Mouse (Mus musculus): ENCODE measurements around the gene Lcorl. TPM values are rescaled to one million over a fixed set of nuclear protein-coding genes. Genes with fewer than 3 reads are reported as not detected.

Lcorl gene
- polyA plus RNA-seq, 1 experiment from 2014 or later = 45.0 TPM

- ATAC-seq (ENCODE audit: low FRiP score) (no peak), DNase-seq (ENCODE audit: low spot score) (no peak)
- Histone ChIP-seq H3K27ac (ENCODE audit: low read depth, low read length) (no peak overlapping the region), H3K4me3 (ENCODE audit: low read depth, low read length) (no peak overlapping the region), H3K27me3 (ENCODE audit: control insufficient read depth, insufficient read depth, low read length) (no peaks in the 10 kb centered on the region), H3K4me1 (replicated peaks; ENCODE audit: control insufficient read depth, insufficient read depth, low read length) (no peaks in the 10 kb centered on the region), H3K36me3 (ENCODE audit: control insufficient read depth, insufficient read depth, low read length) (no peaks in the 10 kb centered on the region; the same call in 1 of the 2 replicates), H3K4me2 (replicated peaks; ENCODE audit: low read depth, low read length) (no peak overlapping the region), H3K9ac (ENCODE audit: low read depth, low read length) (no peak overlapping the region), H3K9me3 (ENCODE audit: control insufficient read depth, low read length) (no peaks in the 10 kb centered on the region)
- 98% methylated on average over 3 of the region's 3 CpGs for WGBS
These were observed 171.2 kb downstream of the Lcorl start for GRCm38 (mm10) chr5:45686223-45686622.

GRCm38 (mm10) chr5:45685243-45685642, 172.2 kb downstream of the Lcorl start:
- DNase-seq (ENCODE audit: low spot score) = no peak
- Histone ChIP-seq H3K9me3 (ENCODE audit: control insufficient read depth, low read length) (no peaks in the 10 kb centered on the region), H3K4me1 (replicated peaks; ENCODE audit: control insufficient read depth, insufficient read depth, low read length) (no peaks in the 10 kb centered on the region), H3K27me3 (ENCODE audit: control insufficient read depth, insufficient read depth, low read length) (no peaks in the 10 kb centered on the region), H3K36me3 (ENCODE audit: control insufficient read depth, insufficient read depth, low read length) (no peaks in the 10 kb centered on the region; the same call in 1 of the 2 replicates), H3K27ac (ENCODE audit: low read depth, low read length) (no peak overlapping the region), H3K4me2 (replicated peaks; ENCODE audit: low read depth, low read length) (no peak overlapping the region), H3K4me3 (ENCODE audit: low read depth, low read length) (no peak overlapping the region), H3K9ac (ENCODE audit: low read depth, low read length) (no peak overlapping the region)
- no peak for ATAC-seq (ENCODE audit: low FRiP score)
- 100% methylated on average over 2 of the region's 2 CpGs for WGBS

GRCm38 (mm10) chr5:45683388-45683787, 174.0 kb downstream of the Lcorl start:
- ATAC-seq (ENCODE audit: low FRiP score) (no peak), DNase-seq (ENCODE audit: low spot score) (no peak)
- no peaks in the 10 kb centered on the region; the same call in 1 of the 2 replicates for H3K36me3 ChIP-seq (ENCODE audit: control insufficient read depth, insufficient read depth, low read length)
- H3K4me3 ChIP-seq (ENCODE audit: low read depth, low read length) = no peak overlapping the region
- WGBS = 90% methylated on average over 1 of the region's 1 CpGs
- no peak overlapping the region for H3K9ac ChIP-seq (ENCODE audit: low read depth, low read length)
- H3K27ac ChIP-seq (ENCODE audit: low read depth, low read length) = no peak overlapping the region
- H3K9me3 ChIP-seq (ENCODE audit: control insufficient read depth, low read length) = no peaks in the 10 kb centered on the region
- no peak overlapping the region for H3K4me2 ChIP-seq (replicated peaks; ENCODE audit: low read depth, low read length)
- H3K4me1 ChIP-seq (replicated peaks; ENCODE audit: control insufficient read depth, insufficient read depth, low read length) = no peaks in the 10 kb centered on the region
- no peaks in the 10 kb centered on the region for H3K27me3 ChIP-seq (ENCODE audit: control insufficient read depth, insufficient read depth, low read length)

- no peaks in the 10 kb centered on the region for H3K4me1 ChIP-seq (replicated peaks; ENCODE audit: control insufficient read depth, insufficient read depth, low read length)
- H3K27me3 ChIP-seq (ENCODE audit: control insufficient read depth, insufficient read depth, low read length) = no peaks in the 10 kb centered on the region
- H3K4me3 ChIP-seq (ENCODE audit: low read depth, low read length) = no peak overlapping the region
- DNase-seq (ENCODE audit: low spot score) (no peak), ATAC-seq (ENCODE audit: low FRiP score) (no peak)
- H3K27ac ChIP-seq (ENCODE audit: low read depth, low read length) = no peak overlapping the region
- H3K4me2 ChIP-seq (replicated peaks; ENCODE audit: low read depth, low read length) = no peak overlapping the region
- no peaks in the 10 kb centered on the region for H3K36me3 ChIP-seq (ENCODE audit: control insufficient read depth, insufficient read depth, low read length)
- H3K9me3 ChIP-seq (ENCODE audit: control insufficient read depth, low read length) = no peaks in the 10 kb centered on the region
- H3K9ac ChIP-seq (ENCODE audit: low read depth, low read length) = no peak overlapping the region
These were observed 177.5 kb downstream of the Lcorl start for GRCm38 (mm10) chr5:45679955-45680354.

GRCm38 (mm10) chr5:45677639-45678038, 179.8 kb downstream of the Lcorl start:
- Histone ChIP-seq H3K27me3 (ENCODE audit: control insufficient read depth, insufficient read depth, low read length) (no peaks in the 10 kb centered on the region), H3K9ac (ENCODE audit: low read depth, low read length) (no peak overlapping the region), H3K4me1 (replicated peaks; ENCODE audit: control insufficient read depth, insufficient read depth, low read length) (no peaks in the 10 kb centered on the region), H3K36me3 (ENCODE audit: control insufficient read depth, insufficient read depth, low read length) (no peaks in the 10 kb centered on the region), H3K4me2 (replicated peaks; ENCODE audit: low read depth, low read length) (no peak overlapping the region), H3K27ac (ENCODE audit: low read depth, low read length) (no peak overlapping the region), H3K4me3 (ENCODE audit: low read depth, low read length) (no peak overlapping the region), H3K9me3 (ENCODE audit: control insufficient read depth, low read length) (no peaks in the 10 kb centered on the region)
- ATAC-seq (ENCODE audit: low FRiP score) (no peak), DNase-seq (ENCODE audit: low spot score) (no peak)
- WGBS = 86% methylated on average over 4 of the region's 4 CpGs

- H3K27ac ChIP-seq (ENCODE audit: low read depth, low read length) = no peak overlapping the region
- H3K27me3 ChIP-seq (ENCODE audit: control insufficient read depth, insufficient read depth, low read length) = no peaks in the 10 kb centered on the region
- H3K4me2 ChIP-seq (replicated peaks; ENCODE audit: low read depth, low read length) = no peak overlapping the region
- no peaks in the 10 kb centered on the region for H3K9me3 ChIP-seq (ENCODE audit: control insufficient read depth, low read length)
- H3K4me1 ChIP-seq (replicated peaks; ENCODE audit: control insufficient read depth, insufficient read depth, low read length) = no peaks in the 10 kb centered on the region; the same call in 1 of the 2 replicates
- H3K36me3 ChIP-seq (ENCODE audit: control insufficient read depth, insufficient read depth, low read length) = no peaks in the 10 kb centered on the region
- 97% methylated on average over 1 of the region's 1 CpGs for WGBS
- H3K9ac ChIP-seq (ENCODE audit: low read depth, low read length) = no peak overlapping the region
- H3K4me3 ChIP-seq (ENCODE audit: low read depth, low read length) = no peak overlapping the region
- ATAC-seq (ENCODE audit: low FRiP score) = no peak
- no peak for DNase-seq (ENCODE audit: low spot score)
These were observed 182.4 kb downstream of the Lcorl start for GRCm38 (mm10) chr5:45675032-45675431.

- no peak for DNase-seq (ENCODE audit: low spot score)
- H3K36me3 ChIP-seq (ENCODE audit: control insufficient read depth, insufficient read depth, low read length) = no peaks in the 10 kb centered on the region
- H3K4me3 ChIP-seq (ENCODE audit: low read depth, low read length) = peak overlapping the region; percentile 80
- no peak overlapping the region for H3K27ac ChIP-seq (ENCODE audit: low read depth, low read length)
- 60% methylated on average over 5 of the region's 5 CpGs for WGBS
- H3K9me3 ChIP-seq (ENCODE audit: control insufficient read depth, low read length) = no peaks in the 10 kb centered on the region
- H3K9ac ChIP-seq (ENCODE audit: low read depth, low read length) = no peak overlapping the region
- peak overlapping the region; percentile 67 for H3K4me2 ChIP-seq (replicated peaks; ENCODE audit: low read depth, low read length)
- H3K4me1 ChIP-seq (replicated peaks; ENCODE audit: control insufficient read depth, insufficient read depth, low read length) = peaks cover 3% of the 10 kb centered on the region; the same call in 1 of the 2 replicates
- ATAC-seq (ENCODE audit: low FRiP score) = no peak
- H3K27me3 ChIP-seq (ENCODE audit: control insufficient read depth, insufficient read depth, low read length) = no peaks in the 10 kb centered on the region
These were observed 186.4 kb downstream of the Lcorl start for GRCm38 (mm10) chr5:45670894-45671494.

GRCm38 (mm10) chr5:45670280-45670670, 187.1 kb downstream of the Lcorl start:
- DNase-seq (ENCODE audit: low spot score) = no peak
- Histone ChIP-seq H3K9ac (ENCODE audit: low read depth, low read length) (peak overlapping the region; percentile 75), H3K9me3 (ENCODE audit: control insufficient read depth, low read length) (no peaks in the 10 kb centered on the region), H3K4me3 (ENCODE audit: low read depth, low read length) (peak overlapping the region; percentile 80), H3K4me2 (replicated peaks; ENCODE audit: low read depth, low read length) (peak overlapping the region; percentile 67), H3K4me1 (replicated peaks; ENCODE audit: control insufficient read depth, insufficient read depth, low read length) (peaks cover 3% of the 10 kb centered on the region; the same call in 1 of the 2 replicates), H3K27ac (ENCODE audit: low read depth, low read length) (peak overlapping the region; percentile 84), H3K36me3 (ENCODE audit: control insufficient read depth, insufficient read depth, low read length) (no peaks in the 10 kb centered on the region), H3K27me3 (ENCODE audit: control insufficient read depth, insufficient read depth, low read length) (no peaks in the 10 kb centered on the region)
- no peak for ATAC-seq (ENCODE audit: low FRiP score)
- under 1% methylated on average over 13 of the region's 13 CpGs for WGBS

- peak; percentile 100 for DNase-seq (ENCODE audit: low spot score)
- peak; percentile 100 for ATAC-seq (ENCODE audit: low FRiP score)
- Histone ChIP-seq H3K9me3 (ENCODE audit: control insufficient read depth, low read length) (no peaks in the 10 kb centered on the region), H3K36me3 (ENCODE audit: control insufficient read depth, insufficient read depth, low read length) (no peaks in the 10 kb centered on the region), H3K4me2 (replicated peaks; ENCODE audit: low read depth, low read length) (peak within 1 kb of the TSS; percentile 67), H3K27me3 (ENCODE audit: control insufficient read depth, insufficient read depth, low read length) (no peaks in the 10 kb centered on the region), H3K27ac (ENCODE audit: low read depth, low read length) (peak within 1 kb of the TSS; percentile 84), H3K4me3 (ENCODE audit: low read depth, low read length) (peak within 1 kb of the TSS; percentile 80), H3K9ac (ENCODE audit: low read depth, low read length) (peak within 1 kb of the TSS; percentile 75), H3K4me1 (replicated peaks; ENCODE audit: control insufficient read depth, insufficient read depth, low read length) (peaks cover 3% of the 10 kb centered on the region; the same call in 1 of the 2 replicates)
- WGBS = under 1% methylated on average over 66 of the region's 66 CpGs
These were observed 187.7 kb downstream of the Lcorl start, which contains the start of gene Ncapg for GRCm38 (mm10) chr5:45669598-45670279. Gene Ncapg, plus strand, starts transcription at chr5:45669919.

Measured in hindbrain, embryonic 11.5 days (tissue).